Mouse (Mus musculus): ENCODE measurements around the gene Txk.

The Txk gene

GRCm38 (mm10) chr5:72646131-72646530 is 106.4 kb downstream of the Txk start:
- CTCF ChIA-PET, result no interaction called here

Measured in spleen, embryonic (tissue).